Mouse (Mus musculus) left cerebral cortex, adult 8-10 months (tissue): Measurements from ENCODE around the gene Tmem41a. TPM values are rescaled to one million over a fixed set of nuclear protein-coding genes. Genes with fewer than 3 reads are reported as not detected.

Experiments used
- DNase-seq, 2 experiments: peaks; one replicate each; pipeline ENCODE4 v3.0.0; 2022; ENCODE audit warnings: low spot score in 2 of 2
- total RNA-seq, 4 experiments: library from RNA; stranded (reverse); gene quantifications; 2 replicates each; pipeline ENCODE4 v1.2.4; 2022

Gene Tmem41a
- total RNA-seq, 4 experiments from 2014 or later, result 18.0 to 19.6 (median 18.8) TPM

- DNase-seq, result no peak
Observed at GRCm38 (mm10) chr16:21904636-21905035, 42.7 kb downstream of the Tmem41a start.

GRCm38 (mm10) chr16:21901286-21901685, 46.1 kb downstream of the Tmem41a start:
- DNase-seq, result no peak

GRCm38 (mm10) chr16:21893890-21894289, 53.5 kb downstream of the Tmem41a start:
- no peak for DNase-seq

GRCm38 (mm10) chr16:21887601-21888000, 59.8 kb downstream of the Tmem41a start:
- no peak for DNase-seq

Other genes starting within 250 kb of the Tmem41a start
- 1 to 10 TPM; 2.4 to 3.3 (median 2.6) TPM for gene Ehhadh, start 159.7 kb downstream of the Tmem41a start, total RNA-seq
- gene Map3k13, start 153.2 kb downstream of the Tmem41a start, total RNA-seq, result 10 to 100 TPM; 13.6 to 17.6 (median 15.8) TPM
- 1 to 10 TPM in 2 of 4 experiments, under 1 TPM in 2; 0.41 to 1.3 (median 0.86) TPM for gene Liph, start 48.1 kb upstream of the Tmem41a start, total RNA-seq
- gene Senp2, start 61.9 kb upstream of the Tmem41a start, total RNA-seq, result 100 to 1,000 TPM in 1 of 4 experiments, 10 to 100 TPM in 3; 89.7 to 101 (median 95.2) TPM
- 1 to 10 TPM in 1 of 4 experiments, under 1 TPM in 3; 0.70 to 1.9 (median 0.85) TPM for gene Igf2bp2, start 215.7 kb upstream of the Tmem41a start, total RNA-seq